Mouse (Mus musculus) c-Kit-negative CD71-positive TER-119-positive erythroid progenitor cells, embryonic 14.5 days (primary cell): ENCODE data around the gene Hist3h2a.
"Not testable (repeated sequence)": the region's sequence is repeated elsewhere in the genome, so short reads cannot be mapped to it uniquely, and the experiment has no call there.

ENCODE experiments used
- DNase-seq: peaks from one replicate; pipeline ENCODE4 v3.0.0-alpha.2; 2013; ENCODE audit warnings: low read depth, low spot score

Hist3h2a gene

GRCm38 (mm10) chr11:58947798-58948528, 6.5 kb upstream of the Hist3h2a start:
- no peak for DNase-seq

GRCm38 (mm10) chr11:58948542-58949479, 5.7 kb upstream of the Hist3h2a start, which contains the start of gene Hist3h2ba:
Gene Hist3h2ba, plus strand, starts transcription at chr11:58948920.
- DNase-seq, result no peak

GRCm38 (mm10) chr11:58949480-58950431, 4.7 kb upstream of the Hist3h2a start:
- no peak for DNase-seq

- no peak for DNase-seq
Observed at GRCm38 (mm10) chr11:58951210-58951609, 3.3 kb upstream of the Hist3h2a start.

GRCm38 (mm10) chr11:58953351-58954169, 925 bp upstream of the Hist3h2a start:
- DNase-seq, result no peak

- not testable (repeated sequence) for DNase-seq
Observed at GRCm38 (mm10) chr11:58954170-58954419, 390 bp upstream of the Hist3h2a start.

- DNase-seq, result no peak
Observed at GRCm38 (mm10) chr11:58955143-58955867, 820 bp downstream of the Hist3h2a start.

GRCm38 (mm10) chr11:58955868-58956257, 1.4 kb downstream of the Hist3h2a start:
- DNase-seq, result no peak

GRCm38 (mm10) chr11:58957226-58957914, 2.9 kb downstream of the Hist3h2a start:
- DNase-seq, result no peak

- no peak for DNase-seq
Observed at GRCm38 (mm10) chr11:58958536-58958935, 4.1 kb downstream of the Hist3h2a start.

- DNase-seq, result no peak
Observed at GRCm38 (mm10) chr11:58959186-58959825, 4.8 kb downstream of the Hist3h2a start.

- peak; percentile 83 for DNase-seq
Observed at GRCm38 (mm10) chr11:58959921-58960465, 5.5 kb downstream of the Hist3h2a start.

GRCm38 (mm10) chr11:58961364-58962177, 7.1 kb downstream of the Hist3h2a start:
- DNase-seq, result no peak

- no peak for DNase-seq
Observed at GRCm38 (mm10) chr11:58963543-58963942, 9.1 kb downstream of the Hist3h2a start.

- DNase-seq, result no peak
Observed at GRCm38 (mm10) chr11:58964216-58964615, 9.7 kb downstream of the Hist3h2a start.

GRCm38 (mm10) chr11:58965001-58965760, 10.7 kb downstream of the Hist3h2a start:
- no peak for DNase-seq

GRCm38 (mm10) chr11:58967346-58967745, 12.9 kb downstream of the Hist3h2a start:
- DNase-seq, result no peak
